Mouse (Mus musculus): ENCODE measurements around the gene Vmn2r114.
"Not testable (repeated sequence)": the region's sequence is repeated elsewhere in the genome, so short reads cannot be mapped to it uniquely, and the experiment has no call there.

Vmn2r114 gene

DNA sequence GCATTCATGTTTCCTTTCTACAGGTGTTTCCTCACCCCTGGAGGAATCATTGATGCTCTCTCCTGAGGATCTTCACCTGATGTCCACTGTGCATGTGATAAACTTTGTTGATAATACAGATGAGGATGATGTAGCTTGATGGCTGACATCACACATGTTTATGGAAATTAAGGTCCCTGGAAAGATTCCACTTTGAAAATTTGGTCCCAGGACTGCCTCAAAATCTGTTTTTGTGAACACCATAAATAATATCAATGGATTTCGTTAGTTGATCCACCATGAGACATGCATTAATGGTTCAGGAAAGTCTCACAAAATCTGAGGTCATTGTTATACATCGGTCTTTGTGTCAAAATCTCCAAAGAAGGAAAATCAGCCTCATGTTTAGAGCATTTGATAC, at the start of gene Vmn2r114:
TSS of gene Vmn2r114 (minus strand) at position 101 of the 400 bp plus-strand sequence.
- DNase-seq (ENCODE audit: extremely low read depth, low read depth, low spot score), result not testable (repeated sequence)

DNA sequence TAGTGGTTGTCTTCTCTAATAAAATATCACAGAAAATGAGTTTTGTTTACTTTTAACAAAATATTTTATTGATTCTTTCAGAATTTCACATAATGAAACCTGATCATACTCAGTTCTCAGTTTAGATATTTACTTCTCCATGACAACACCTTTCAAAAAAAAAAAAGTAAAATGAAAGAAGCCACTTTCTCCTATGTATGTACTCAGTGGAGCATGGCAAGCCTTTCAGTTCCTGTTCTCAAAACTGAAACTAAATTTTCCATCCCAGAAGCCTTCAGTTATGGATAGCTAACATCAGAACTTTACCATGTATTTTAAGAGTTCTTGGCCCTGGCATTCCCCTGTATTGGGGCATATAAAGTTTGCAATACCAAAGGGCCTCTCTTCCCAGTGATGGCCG, 39.3 kb upstream of the Vmn2r114 start:
- DNase-seq (ENCODE audit: extremely low read depth, low read depth, low spot score), result no peak

DNA sequence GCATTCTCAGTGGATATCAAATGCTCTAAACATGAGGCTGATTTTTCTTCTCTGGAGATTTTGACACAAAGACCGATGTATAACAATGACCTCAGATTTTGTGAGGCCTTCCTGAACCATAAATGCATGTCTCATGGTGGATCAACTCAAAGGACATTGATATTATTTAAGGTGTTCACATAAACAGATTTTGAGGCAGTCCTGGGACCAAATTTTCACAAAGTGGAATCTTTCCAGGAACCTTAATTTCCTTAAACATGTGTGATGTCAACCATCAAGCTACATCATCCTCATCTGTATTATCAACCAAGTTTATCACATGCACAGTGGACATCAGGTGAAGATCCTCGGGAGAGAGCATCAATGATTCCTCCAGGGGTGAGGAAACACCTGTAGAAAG, 31.1 kb upstream of the Vmn2r114 start, which contains the start of gene Vmn2r115:
TSS of gene Vmn2r115 (plus strand) at position 301 of the 400 bp plus-strand sequence.
- not testable (repeated sequence) for DNase-seq (ENCODE audit: extremely low read depth, low read depth, low spot score)

DNA sequence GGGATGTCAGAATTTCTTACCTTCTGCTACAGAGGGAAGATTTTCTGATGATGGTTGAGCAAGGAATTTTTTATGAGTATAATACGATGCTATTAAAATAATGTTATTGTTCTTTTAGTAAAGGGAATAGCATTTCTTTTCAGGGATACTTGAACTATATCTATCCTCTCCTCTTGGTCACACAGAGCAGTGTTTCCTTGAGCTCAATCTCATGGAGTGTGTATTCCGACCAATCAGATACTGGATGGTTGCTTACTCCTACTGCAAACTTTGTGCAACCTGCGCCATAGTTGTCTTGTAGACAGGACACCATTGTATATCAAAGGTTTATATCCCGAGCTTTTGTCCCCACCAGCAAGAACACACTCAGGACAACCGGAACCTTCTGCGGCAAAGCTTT, 18.3 kb upstream of the Vmn2r114 start:
- DNase-seq (ENCODE audit: extremely low read depth, low read depth, low spot score), result no peak

Measured in fat pad, adult 2 months (tissue).